Mouse (Mus musculus) liver, embryonic 14.5 days (tissue): Measurements from ENCODE around the gene Bicdl2.

ENCODE experiments used
- CTCF ChIP-seq: IDR thresholded peaks from 2 replicates; pipeline ENCODE4 v1.5.1; 2016; ENCODE audit warnings: antibody characterized with exemption, low read depth, control low read depth
- EP300 ChIP-seq: IDR thresholded peaks from 2 replicates; pipeline ENCODE4 v1.6.1; 2016; ENCODE audit warnings: antibody characterized with exemption, low read depth

DNA sequence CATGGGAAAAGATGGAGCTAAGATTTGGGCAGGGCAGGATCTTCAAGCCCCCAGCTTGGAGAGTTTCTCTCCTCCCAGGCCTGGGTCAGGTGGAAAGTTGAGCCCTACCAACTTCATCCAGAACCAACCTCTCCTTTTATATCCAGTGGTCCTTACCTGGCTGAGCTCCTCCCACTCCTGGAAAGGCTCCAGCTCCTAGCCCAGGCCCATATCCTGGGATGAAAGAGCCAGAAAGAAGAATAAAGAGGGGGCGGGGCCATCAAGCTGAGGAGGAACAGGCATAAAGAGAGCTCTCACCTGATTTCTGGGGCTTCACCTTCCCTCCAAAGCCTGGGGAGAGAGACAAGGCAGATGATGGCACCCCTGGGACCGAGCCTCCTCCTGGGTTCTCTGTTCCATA, 56.7 kb downstream of the Bicdl2 start:
- no peak for TF ChIP-seq CTCF
- no peak for TF ChIP-seq EP300
